Mouse (Mus musculus) CH12.LX (cell line): ENCODE measurements at regions not wholly inside any gene's neighbourhood (a gene's known extent, or its start where the extent isn't known, plus 50 kb on each side); places are given as distances from the start of the nearest gene placed in this dataset.

Source experiments
- CTCF ChIP-seq, 2 experiments: IDR thresholded peaks in 1 of 2; conservative IDR thresholded peaks in 1 of 2; 2 replicates each; pipeline ENCODE4 v1.5.1; 2011 to 2012; ENCODE audit warnings: low read depth in 2 of 2, low read length in 2 of 2, improper control_type of control experiment in 1 of 2, inconsistent platforms in 1 of 2, mild to moderate bottlenecking in 1 of 2, moderate library complexity in 1 of 2
- EP300 ChIP-seq: IDR thresholded peaks from 2 replicates; pipeline ENCODE4 v1.6.1; 2011; ENCODE audit warnings: low read length, improper control_type of control experiment
- ETS1 ChIP-seq: conservative IDR thresholded peaks from 2 replicates; pipeline ENCODE4 v1.6.1; 2012; ENCODE audit warnings: low read depth, mild to moderate bottlenecking, inconsistent platforms, low read length, improper control_type of control experiment, moderate library complexity
- GABPA ChIP-seq: IDR thresholded peaks from 2 replicates; pipeline ENCODE4 v1.6.1; 2012; ENCODE audit warnings: low read depth, low read length, improper control_type of control experiment, inconsistent platforms; ENCODE audit not compliant: insufficient replicate concordance
- POLR2A ChIP-seq: IDR thresholded peaks from 2 replicates; pipeline ENCODE4 v1.6.1; 2011; ENCODE audit warnings: low read depth, mild to moderate bottlenecking, improper control_type of control experiment, low read length
- RAD21 ChIP-seq: IDR thresholded peaks from 2 replicates; pipeline ENCODE4 v1.6.1; 2011; ENCODE audit warnings: low read depth, mild to moderate bottlenecking, low read length, improper control_type of control experiment, moderate library complexity
- USF1 ChIP-seq: IDR thresholded peaks from 2 replicates; pipeline ENCODE4 v1.6.1; 2014; ENCODE audit warnings: low read depth, mild to moderate bottlenecking, inconsistent platforms, low read length, improper control_type of control experiment
- ZC3H11A ChIP-seq: IDR thresholded peaks from 2 replicates; pipeline ENCODE4 v1.6.1; 2012; ENCODE audit warnings: low read depth, mild to moderate bottlenecking, inconsistent platforms, low read length, improper control_type of control experiment

- no peak for TF ChIP-seq USF1
- no peak for TF ChIP-seq ETS1
- TF ChIP-seq EP300: no peak
- no peak for TF ChIP-seq CTCF (conservative IDR thresholded peaks at IDR 0.05 in 1 of 2, IDR thresholded peaks at IDR 0.05 in 1 of 2; ENCODE audit: low read depth in 2 of 2, low read length in 2 of 2)
- no peak for TF ChIP-seq GABPA
- no peak for TF ChIP-seq RAD21
- TF ChIP-seq POLR2A: no peak
- TF ChIP-seq ZC3H11A: no peak
These were observed 130.1 kb downstream of the Spata19 start for GRCm38 (mm10) chr9:27526681-27527080.
